Mouse (Mus musculus) cerebellum, adult 11 months (tissue): ENCODE measurements around the gene Slc12a9.

ENCODE experiments used
- DNase-seq: peaks from one replicate; pipeline ENCODE4 v3.0.0; 2022

The Slc12a9 gene

DNA sequence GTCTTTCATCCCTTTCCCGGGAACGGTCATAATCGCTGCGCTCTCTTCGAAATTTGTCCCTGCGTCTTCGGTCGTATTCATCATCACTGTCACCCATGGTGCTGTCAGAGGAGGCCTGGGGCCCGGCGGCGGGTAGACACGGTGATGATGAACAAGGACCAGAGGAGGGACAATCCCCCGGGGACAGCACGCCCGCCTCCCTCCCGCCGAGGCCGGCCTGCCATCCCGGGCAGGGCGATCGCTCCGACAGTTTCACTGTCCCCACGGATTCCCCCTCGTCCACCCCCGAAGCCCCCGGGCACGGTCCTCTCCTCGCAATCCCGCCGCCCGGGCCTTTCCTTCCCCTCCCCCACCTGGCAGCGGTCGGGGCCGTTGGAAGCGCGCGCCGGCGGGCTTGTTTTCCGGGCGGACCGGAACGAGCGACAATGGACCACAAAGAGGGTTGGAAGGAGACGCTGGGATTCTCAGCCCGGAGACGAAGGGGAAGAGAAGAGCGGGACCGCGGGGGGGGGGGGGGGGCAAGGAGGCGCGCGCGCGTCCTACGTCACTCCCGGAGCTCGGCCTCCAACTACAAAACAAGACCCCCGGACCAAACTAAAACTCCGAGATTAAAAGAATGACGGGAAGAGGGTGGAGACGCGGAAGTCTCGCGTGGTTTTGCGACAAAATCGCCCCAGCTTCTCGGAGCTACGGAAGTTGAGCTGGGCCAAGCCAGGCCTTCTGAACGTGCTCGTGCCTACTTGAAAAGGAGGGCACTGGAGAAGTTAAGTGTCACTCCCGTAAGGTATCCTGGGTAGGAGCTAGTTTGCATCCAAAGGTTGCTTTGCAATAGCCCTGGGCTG, 26.1 kb downstream of the Slc12a9 start, which contains the start of gene Srrt:
Srrt (minus strand) TSS at position 604 of the 842 bp plus-strand sequence.
- DNase-seq: peak; percentile 86

DNA sequence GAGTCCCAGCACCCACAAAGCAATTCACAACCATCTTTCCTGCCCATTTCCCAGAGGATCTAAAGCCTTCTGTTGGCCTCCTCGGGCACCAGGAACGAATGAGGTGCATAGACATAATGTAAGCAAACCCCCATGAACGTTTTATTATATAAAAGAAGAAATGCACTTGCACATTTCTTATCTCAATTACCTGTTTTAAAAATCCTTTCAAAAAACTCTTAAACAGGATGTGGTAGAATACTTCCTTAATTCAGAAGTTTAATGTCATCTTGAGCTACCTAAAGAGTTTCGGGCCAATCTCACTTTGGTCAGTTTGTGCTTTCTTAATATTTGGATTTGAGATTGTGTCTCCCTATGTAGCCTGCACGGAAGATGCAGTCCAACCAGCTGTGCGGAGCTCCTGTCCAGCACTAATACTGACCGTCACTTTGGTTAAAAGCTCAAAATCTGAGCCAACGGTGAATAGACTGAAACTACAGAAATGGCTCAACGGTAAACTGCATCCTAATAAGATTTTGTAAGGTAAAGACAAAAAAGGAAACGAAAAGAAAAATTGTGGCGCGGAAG, 26.9 kb downstream of the Slc12a9 start:
- no peak for DNase-seq

DNA sequence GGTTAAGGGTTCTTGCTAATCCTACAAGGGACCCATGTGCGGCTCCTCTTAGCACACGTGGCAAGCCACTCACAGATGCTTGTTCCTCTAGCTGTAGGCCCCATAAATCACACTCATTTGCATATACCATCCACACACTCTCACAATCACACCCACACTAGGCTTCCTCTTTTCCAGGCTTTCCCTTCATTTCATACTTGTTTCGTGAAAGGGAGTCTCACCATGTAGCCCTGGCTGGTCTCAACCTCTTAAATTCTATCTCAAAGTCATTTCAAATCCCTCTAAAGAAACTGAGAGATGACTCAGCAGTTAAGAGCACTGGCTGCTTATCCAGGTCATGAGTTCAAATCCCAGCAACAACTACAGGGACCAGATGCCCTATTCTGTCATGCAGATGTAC, 27.6 kb downstream of the Slc12a9 start:
- DNase-seq: no peak

DNA sequence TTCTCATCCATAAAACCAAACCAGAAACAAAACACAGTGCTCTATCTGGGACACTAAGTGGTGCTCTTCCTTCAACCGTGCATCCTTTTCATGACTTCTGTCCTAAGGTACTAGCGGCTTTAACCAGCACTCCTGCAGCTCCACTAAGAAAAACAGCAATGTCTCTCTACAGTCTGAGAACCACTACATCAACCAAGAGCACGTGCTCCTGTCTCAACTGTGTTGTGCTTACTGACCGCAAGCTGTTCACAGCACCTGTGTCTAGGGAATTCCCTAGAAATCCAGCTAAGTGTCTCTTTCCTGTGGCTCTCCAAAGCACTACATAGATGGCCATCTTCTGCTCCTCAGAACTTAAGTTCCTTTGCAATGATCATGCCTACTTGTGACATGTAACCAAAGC, 28.6 kb downstream of the Slc12a9 start:
- DNase-seq: no peak

DNA sequence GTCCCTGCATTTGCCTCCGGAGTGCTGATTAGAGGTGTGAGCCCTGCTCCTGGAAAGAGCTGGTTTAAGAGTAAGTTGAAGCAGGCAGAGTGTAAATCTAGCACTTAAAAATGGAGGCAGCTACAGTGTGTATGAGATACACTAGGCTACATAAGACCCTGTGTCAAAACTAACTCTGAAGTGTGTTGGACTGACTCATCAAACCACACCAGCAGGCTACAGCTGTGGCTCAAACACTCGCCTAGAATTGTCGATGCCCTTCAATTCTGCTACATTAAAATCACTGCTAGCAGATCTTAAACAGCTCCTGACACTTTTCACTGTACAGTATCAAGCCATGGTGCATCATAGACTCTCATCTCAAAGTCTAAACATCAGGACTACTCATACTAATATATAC, 29.2 kb downstream of the Slc12a9 start:
- DNase-seq: no peak

DNA sequence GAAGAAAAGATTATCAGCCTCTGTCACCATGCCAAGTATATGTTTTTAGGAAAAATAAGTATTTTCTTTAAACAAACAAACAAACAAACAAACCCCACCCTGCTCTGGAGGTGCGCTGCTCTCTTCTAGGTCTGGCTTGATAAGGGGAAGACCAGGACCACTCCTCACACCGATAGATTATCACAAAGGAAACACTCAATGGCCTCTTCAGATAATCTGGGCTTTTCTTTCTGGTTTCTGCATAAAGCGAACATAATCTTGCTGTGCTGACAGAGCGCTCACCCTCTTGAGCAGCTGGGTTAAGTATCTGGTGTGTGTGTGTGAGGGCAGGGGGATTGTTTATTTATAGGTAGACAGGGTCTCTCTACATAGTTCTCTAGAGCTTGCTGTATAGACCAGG, 29.8 kb downstream of the Slc12a9 start:
- DNase-seq: no peak

DNA sequence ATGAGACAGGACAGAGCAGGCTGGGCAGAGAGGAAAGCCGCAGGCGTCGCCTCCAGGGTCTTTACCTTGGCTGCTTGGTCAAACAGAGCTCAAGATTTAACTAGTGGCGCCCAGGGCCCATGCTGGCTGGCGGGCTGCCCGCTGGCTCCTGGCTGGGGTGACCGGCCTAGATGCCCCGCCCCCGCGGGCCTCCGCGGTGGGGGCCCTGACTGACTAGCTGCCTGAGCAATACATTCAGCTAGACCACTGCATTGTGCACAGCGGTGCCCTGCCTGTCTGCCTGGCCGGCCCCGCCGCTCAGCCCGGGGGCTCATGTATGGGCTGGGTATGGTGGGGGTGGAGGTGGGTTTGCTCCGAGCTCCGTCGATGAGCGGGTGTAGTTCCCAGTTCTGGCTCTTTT, 32.1 kb downstream of the Slc12a9 start:
- no peak for DNase-seq

DNA sequence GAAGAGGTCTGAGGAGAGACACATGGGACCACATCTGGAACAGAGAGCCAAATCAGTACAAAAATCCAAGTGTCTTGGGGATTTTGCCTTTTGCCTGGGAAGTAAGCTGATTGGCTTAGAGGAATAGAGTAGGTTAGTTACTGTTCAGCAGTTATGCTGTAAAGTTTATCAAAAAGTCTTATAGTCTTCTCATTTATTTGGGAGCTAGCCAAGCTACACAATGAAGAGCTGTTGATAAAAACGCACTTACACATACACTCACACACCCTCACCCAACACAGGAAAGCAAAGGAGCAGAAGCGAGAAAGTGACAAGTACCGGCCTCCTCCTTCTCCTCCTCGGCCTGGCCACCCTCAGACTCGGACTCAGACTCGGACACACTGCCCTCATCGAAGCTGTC, 34.2 kb downstream of the Slc12a9 start:
- DNase-seq: no peak

DNA sequence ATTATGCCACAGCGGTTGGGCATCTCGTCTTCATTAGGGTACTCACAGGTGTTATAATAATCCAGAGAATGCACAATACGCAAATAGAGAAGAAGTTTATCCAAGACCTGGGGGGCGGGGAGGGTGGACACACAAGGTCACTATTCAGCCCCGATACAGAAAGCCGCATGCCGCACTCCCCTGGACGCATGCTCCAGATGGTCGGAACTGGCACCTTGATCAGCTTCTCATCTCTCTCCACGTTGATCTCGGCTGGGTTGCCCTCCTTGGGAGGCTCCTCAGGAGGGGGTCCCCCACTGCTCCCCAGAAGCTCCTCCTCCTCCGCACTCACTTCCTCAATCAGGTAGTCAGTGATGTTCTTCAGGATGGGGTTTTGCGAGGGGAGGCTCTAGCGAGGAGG, 36.3 kb downstream of the Slc12a9 start:
- peak; percentile 17 for DNase-seq

DNA sequence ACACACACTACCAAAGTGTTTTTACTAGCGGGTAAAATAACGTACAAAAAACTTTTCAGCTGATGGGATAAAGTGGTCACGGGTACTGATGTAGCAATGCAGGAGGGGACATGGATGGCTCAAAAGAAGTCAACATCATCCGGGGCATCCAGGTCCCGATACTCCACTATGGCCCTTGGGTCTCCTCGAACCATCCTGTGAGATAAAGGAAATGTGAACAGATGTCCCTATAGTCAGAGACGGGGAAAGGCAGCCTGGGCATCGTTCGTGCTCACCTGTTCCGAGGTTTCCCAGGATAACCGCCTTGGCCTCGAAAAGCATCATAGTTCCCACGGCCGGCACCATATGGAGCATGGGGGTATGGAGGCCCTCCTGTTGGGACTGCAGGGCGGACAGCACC, 37.7 kb downstream of the Slc12a9 start:
- DNase-seq: peak; percentile 21

DNA sequence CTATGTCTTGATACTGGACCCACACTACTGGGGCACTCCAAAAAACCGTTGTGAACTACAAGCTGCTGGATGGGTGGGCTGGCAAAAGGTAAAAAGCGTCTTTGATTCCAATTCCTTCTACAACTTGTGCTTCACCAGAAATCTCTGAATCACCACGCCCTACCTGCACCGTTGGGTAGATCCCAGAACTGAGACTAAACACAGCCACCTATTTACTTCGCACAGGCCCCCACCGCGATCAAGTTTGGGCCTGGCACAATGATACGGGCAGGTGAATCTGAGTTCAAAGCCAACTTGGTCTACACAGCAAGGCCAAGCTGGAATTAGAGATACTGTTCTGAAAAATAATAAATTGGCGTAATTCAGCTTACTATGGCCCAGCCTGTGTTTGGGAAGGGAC, 38.1 kb downstream of the Slc12a9 start:
- peak; percentile 26 for DNase-seq

DNA sequence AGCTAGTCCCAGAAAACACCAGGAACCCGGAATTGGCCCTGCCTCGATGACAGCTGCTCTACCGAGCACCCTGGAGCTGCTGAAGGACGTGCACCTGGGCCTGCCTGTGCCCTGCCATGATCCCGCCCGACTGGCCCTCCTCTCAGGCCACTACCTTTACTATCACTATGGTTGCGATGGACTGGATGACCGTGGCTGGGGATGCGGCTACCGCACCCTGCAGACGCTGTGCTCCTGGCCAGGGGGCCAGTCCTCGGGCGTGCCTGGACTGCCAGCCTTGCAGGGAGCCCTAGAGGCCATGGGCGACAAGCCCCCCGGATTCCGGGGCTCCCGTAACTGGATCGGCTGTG, 38.7 kb downstream of the Slc12a9 start:
- DNase-seq: no peak

DNA sequence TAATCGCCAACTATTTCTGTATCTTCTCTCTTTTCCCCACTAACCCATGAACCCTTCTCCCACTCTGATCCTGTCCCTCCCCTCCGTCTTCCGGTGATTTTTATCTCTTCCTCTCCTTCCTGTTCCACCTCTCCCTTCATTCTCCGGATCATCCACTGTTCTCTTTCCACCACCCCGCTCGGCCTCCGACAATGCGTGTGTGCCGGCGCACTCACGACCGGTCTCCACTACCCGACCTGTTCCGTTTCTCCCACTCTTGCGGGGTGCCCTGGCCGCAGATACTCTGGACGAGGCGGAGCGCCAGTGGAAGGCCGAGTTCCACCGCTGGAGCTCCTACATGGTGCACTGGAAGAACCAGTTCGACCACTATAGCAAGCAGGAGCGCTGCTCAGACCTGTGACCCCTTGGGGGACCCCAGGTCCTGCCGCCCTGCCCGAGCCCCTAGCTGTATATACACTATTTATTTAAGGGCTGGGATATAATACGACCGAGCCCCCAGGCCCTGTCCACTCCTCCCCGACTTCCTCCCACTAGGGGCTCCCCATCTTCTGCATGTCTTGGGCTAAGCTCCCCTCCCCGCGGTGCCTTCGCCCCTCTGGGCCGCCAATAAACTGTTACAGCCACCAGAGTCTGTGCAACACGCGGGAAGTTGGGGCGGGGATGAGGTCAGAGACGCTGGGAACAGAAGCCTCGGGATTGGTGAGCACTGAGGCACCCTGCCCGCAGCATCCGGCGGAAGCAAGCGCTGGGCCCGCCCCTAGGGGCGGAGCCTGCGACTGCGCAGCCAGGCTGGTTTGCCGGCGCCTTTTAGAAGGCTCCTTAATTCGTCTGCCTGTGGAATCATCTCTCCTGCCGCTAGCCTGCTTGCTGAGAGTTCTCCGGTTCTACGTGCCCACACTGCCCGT, 39.3 kb downstream of the Slc12a9 start, which contains the start of gene Ufsp1:
Ufsp1 (plus strand) TSS at position 791 of the 905 bp plus-strand sequence.
- peak; percentile 95 for DNase-seq

DNA sequence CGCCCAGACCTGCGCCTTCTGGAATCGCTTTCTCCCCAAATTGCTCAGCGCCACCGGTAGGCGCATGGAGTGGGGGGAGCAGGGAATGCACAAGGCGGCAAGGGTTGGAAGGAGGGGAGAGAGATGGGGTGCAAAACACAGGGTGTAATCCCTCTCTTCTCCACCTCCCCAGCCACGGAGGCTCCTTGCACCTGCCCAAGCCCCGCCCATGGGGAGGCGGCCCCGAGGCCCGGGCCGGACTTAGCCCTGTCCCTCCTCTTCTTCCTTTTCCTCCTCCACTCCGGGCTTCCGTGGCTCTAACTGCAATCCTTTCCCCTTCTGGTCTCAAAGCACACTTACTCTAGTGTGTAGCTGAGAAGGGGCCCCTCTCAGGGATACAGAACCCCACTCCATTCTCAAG, 40.1 kb downstream of the Slc12a9 start:
- DNase-seq: peak; percentile 80

DNA sequence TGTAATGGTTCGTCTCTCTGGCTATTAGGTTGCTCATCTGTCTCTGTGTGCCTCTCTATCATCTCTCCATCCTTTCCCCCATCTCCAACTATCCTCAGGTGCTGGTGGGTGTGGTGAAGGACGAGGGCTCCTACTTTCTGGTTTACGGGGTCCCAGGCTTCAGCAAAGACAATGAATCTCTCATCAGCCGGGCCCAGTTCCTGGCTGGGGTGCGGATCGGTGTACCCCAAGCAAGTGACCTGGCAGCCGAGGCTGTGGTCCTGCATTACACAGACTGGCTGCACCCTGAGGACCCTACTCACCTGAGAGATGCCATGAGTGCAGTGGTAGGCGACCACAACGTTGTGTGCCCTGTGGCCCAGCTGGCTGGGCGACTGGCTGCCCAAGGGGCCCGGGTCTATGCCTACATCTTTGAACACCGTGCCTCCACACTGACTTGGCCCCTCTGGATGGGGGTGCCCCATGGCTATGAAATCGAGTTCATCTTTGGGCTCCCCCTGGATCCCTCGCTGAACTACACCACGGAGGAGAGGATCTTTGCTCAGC, 41.9 kb downstream of the Slc12a9 start:
- peak; percentile 31 for DNase-seq

DNA sequence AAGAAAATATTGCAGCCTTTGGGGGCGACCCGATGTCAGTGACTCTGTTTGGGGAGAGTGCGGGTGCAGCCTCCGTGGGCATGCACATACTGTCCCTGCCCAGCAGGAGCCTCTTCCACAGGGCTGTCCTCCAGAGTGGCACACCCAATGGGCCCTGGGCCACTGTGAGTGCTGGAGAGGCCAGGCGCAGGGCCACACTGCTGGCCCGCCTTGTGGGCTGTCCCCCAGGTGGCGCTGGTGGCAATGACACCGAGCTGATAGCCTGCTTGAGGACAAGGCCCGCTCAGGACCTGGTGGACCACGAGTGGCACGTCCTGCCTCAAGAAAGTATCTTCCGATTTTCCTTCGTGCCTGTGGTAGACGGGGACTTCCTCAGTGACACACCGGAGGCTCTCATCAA, 42.7 kb downstream of the Slc12a9 start:
- DNase-seq: peak; percentile 68

DNA sequence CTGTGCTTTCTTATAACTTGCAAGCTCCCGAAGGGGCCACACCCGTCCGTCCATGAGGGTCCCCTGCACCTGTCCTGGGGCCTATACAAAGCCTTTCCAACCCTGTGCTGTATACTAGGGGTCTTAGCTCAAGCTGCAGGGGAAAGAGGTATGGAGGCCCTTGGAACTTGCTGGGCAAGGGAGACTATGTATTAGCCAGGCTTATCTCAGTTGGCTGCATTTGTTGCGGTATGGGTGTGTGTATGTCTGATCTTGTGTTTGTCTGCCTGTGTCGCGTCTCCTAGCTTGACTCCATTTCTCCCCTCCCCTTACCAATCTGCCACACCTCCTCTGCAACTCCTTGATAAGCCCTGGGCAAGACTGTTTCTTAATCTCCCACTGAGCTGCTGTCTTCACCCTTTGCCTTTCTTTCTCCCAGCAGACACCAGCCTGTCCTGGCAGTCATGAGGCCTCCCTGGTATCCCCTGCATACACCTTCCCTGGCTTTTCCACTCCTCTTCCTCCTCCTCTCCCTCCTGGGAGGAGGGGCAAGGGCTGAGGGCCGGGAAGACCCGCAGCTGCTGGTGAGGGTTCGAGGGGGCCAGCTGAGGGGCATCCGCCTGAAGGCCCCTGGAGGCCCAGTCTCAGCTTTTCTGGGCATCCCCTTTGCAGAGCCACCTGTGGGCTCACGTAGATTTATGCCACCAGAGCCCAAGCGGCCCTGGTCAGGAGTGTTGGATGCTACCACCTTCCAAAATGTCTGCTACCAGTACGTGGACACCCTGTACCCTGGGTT, 43.6 kb downstream of the Slc12a9 start:
- peak; percentile 29 for DNase-seq

DNA sequence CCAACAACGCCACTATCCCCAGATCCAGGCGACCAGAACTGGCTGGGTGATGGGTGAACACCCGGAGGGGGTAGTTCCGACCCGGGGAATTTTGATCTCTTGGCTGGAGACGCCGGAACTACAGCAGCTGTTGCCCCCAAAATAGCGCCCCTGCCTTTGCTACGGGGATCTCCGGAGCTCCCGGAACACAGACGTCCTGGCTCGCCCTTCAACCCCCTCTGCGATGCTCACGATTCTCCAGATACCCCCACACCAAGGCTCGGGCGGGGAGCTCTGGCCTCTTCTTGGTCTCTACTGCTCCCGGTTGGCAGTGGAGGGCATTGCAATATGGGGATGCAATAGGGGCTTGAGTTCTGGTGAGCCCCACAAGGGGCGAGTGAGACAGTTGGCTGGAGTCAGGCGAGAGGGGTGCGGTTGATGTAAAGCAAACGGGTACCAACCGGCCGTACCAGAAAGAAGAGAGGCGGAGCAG, 44.4 kb downstream of the Slc12a9 start:
- DNase-seq: peak; percentile 57

DNA sequence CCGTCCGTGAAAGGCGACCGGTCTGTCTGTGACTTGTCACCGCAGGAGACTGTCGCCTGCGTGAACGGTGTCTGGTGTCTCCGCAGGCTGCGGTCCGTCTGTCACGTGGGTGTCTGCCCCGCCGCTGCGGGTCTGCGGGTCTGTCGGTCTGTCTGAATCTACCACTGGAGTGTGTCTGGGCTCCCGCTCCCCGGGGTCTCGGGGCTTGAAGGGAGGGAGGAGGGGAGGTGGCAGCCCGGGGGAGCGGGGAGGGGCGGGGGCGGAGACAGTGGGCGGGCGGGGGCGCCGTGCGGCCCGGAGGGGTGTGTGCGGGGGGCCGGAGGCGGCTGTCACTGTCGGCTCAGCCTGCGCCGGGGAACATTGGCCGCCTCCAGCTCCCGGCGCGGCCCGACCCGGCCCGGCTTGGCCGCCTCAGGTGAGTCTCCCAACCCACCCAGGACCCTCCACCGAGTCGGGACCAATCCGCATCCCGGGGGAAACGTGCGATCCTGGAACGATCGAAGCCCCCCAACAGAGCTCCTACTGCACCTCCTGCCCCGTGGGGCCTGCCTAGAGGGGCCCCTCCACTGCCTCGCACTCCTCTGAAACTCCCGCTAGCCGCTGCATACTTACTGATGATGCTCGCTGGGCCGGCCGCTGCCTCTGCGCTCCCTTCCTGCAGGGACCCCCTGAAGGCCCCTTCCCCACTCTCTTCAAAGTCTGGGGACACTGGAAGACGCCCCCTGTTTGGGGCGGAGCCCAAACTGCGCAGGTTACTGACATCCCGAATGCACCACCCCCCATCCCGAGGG, 45.2 kb downstream of the Slc12a9 start:
- DNase-seq: peak; percentile 70

DNA sequence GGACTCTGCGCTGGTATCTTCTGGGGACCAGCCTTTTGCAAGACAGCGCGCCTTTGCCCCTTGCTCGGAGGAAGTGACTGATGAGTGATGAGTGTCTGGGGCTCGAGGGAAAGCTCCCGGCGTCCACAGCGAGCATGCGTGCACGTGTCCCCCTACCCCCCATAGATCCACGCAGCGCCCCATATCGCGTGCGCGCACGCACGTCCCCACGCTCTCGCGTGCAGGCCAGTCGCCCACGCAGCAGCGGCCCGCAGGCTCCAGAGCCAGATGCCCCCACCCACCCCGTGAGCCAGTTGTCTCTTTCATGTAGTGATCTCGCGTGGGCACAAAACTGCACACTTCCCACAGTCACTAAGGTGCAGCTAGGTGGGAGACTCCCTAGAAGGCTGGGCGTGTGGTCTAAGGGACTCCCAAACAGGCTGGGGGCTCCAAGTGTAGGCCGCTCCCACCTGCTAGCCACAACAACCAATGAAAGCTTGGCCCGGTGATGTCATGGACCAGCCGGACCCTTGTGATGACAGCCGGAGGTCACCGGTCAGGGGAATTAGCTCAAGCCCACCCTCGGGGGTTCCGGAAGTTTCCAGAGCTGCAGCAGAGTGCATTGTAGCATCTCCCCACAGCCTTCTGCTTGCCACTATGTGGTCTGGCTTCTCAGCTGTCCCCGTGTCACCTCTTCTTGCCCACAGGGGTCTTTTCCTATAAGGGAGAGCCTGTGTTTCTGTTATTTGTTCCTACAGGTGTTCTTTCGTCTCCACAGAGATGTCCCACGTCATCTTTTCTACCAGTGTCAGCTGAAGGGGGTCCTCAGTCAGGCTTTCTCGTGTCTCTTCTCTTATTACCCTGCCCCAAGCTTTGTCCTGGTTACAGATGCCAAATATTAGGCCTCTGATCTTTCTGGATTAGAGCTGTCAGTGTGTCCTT, 46.1 kb downstream of the Slc12a9 start, which contains the start of gene Ache:
Ache (plus strand) TSS at position 488 of the 921 bp plus-strand sequence.
- peak; percentile 82 for DNase-seq
